Mouse (Mus musculus) retina, adult 2 months (tissue): ENCODE measurements at regions not wholly inside any gene's neighbourhood (a gene's known extent, or its start where the extent isn't known, plus 50 kb on each side); places are given as distances from the start of the nearest gene placed in this dataset.
"Not testable (repeated sequence)": the region's sequence is repeated elsewhere in the genome, so short reads cannot be mapped to it uniquely, and the experiment has no call there.

Source experiments
- DNase-seq: peaks from one replicate; pipeline ENCODE4 v3.0.0-alpha.2; 2012; ENCODE audit warnings: low read depth, low spot score

DNA sequence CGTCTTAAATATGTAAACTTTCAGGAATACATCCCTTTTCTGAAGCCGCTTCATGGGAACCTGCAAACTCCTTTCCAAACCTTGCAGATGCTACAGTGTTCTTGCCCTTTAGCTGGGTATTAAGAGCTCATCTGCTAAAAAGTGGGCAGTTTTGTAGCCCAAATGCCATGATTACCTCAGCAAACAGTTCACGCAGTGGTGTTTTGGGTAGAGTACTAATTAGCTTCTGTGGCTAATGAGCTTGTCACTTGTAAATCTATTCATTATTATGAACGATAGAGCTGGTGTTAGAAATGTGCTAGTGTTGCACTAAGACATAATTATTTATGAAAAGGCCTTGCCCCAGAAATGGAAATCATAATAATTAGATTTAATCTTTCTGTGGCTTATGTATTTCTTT, 506.1 kb upstream of the Ccng1 start:
- DNase-seq: no peak

DNA sequence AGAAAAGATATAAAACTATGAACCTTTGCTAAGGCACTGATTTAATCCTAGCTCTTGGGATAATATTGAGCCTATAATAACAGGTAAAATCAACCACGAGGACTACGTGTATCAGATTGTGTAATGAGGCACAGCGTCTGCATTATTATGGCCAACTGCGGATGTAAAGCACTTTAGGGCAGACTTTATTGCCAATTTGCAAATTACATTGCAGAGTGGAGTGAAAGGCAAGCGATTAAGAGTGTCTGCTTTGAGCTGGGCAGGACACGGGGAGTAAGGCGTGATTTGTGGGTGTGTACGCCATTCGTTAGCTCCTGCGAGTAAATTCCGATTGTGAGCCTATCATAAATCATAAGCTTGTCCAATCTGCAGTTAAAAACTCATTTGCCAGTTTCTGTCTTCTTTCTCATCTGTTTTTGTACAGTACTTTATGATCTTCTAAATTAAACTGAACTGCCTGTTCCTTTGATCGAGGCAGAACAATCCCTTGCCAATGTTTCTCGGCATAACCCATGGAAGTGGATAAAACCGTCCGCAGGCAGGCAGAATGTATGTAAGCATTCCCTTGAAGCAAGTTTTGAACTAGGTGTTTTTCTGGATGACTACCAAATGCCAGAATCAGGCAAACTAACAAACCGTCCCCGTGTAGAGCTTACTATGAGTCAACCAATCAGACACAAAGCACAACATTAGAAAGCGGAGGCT, 505.0 kb upstream of the Ccng1 start:
- no peak for DNase-seq

- DNase-seq: not testable (repeated sequence)
These were observed 459.4 kb upstream of the Ccng1 start for GRCm38 (mm10) chr11:41214501-41214900.

GRCm38 (mm10) chr11:41202228-41202627, 447.1 kb upstream of the Ccng1 start:
- no peak for DNase-seq

DNA sequence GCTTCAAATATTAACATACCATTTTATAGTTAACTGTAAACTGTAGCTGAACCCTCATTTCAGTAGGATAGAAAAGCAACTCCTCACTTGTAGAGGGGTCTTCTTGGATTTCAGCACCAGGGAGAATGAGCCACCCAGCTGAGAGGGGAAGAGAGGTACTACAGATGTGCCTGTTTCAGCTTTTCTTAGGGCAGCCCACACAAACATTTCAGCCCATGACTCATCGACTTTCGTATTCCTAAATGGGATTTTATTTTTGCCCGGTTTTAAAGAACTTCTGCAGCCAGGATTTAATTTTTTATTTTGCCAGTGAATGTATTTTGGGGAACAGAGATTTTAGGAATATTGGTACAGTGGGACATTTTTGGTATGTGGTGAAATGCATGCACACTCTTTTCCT, 438.9 kb upstream of the Ccng1 start:
- no peak for DNase-seq

DNA sequence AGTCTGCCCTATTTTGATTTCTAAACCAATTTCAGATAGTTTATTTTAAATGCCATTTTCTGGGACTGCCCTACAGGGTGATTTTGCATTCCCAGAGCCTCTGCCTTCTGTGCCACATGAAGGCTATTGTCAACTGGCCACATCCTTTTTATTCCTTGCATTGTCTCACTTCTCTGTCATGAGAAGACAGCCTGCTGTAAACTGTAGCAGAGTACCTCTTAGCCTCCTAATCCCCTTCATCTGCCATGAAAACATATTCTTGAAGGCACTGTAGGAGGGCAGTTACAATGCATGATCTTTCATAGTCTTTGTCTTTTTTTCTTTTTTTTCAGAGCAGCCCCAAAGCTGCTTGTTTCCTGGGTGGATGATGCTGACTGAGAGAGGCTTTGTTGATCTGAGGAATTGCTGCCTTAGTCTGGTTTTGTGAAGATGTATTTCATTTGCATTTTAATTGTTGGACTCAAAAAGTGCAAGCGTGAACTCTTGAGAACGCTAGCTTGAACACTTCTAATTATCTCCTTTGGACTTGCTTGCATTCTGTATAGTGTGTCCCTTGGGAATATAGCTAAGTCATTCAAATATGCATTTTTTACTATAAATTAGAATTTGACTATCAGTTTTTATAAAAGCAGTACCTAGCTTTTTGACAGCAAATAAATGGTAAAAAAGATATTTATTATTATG, 405.5 kb upstream of the Ccng1 start:
- no peak for DNase-seq

DNA sequence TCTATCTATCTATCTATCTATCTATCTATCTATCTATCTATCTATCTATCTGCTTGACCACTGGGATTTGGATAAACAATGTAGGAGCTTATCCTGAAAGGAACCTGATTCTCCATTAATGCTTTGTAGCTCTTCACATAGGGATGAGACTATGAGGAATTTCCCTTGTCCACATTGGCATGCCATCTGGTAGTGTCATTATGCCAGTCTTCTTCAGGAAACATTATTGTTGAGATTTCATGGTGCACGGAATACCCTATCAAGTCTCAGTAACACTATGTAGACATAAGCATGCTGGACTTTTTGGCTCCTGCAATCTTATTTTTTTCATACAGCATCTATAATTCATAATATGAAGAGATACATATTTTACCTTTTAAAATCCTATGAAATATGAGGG, 404.8 kb upstream of the Ccng1 start:
- no peak for DNase-seq

DNA sequence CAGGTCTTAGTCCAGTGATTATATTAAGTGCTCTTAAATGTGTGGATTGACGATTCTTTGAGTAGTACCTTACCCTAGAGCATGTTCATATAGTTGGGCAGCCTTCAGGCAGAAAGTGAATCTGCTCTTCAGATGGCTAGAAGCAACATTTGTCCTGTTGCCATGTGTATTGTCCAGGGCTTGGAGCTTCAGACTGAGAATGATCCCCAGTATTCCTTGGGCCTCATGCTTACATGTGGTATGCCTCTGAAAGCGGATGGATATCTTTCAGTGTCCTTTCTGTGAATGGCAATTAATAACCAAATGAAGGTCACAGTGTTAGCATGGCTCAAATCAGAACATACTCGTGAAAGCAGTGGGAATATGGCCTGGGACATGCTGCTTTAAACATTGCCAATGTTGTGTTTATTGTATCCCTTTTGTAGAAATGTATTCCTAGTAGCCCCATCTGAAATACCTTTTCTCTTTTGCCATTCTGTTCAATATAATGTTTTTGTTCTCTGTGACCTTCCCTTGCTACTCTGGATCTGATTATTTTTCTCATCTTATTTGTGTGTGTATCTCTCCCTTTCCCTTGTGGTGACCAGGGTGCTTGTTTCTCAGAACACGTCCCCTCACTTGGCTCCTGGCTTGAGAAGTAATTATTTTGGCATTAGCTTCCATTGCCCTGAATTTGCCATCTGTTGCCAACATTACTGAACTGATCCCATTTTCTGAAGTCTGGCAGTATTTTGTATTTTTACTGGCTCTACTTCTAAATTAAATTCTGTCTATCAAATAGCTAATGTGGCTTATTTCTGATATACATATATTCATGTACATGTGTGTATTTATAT, 403.9 kb upstream of the Ccng1 start:
- peak; percentile 4 for DNase-seq

- DNase-seq: no peak
These were observed 402.2 kb upstream of the Ccng1 start for GRCm38 (mm10) chr11:41157321-41157720.
